18 mouse cellular contexts compared by ENCODE assay signal in the genomic region with DNA sequence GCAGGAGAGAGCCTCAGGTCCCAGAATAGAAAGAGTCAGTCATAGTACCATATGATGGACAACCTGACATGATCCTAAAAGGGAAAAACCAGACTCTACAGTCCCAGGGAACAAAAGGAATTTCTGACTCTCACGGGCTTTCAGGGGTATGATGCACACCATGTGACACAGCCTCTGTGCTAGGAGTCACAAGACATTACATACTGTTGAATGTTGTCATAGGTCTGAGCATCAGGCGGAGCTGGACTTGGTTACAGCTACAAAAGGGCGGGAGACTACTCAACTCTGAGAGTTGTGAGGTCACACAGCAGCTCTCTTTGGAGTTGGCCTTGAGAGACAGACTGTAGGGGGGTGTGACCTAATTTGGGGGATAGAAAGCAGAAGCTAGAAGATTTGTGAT.
"Had no signal": no experiment of that assay in that cellular context is flagged by ENCODE, and none has a peak within 500 bp of the region (broad histone marks: within the 10 kb centered on the region; RNA-seq: fewer than 3 reads in every experiment).

No protein-coding gene starts in this region.

- H3K27ac ChIP-seq: midbrain, embryonic 10.5 days; midbrain, embryonic 12.5 days; neural tube, embryonic 13.5 days; neural tube, embryonic 15.5 days; stomach, embryonic 15.5 days had no signal

- H3K27me3 ChIP-seq: midbrain, embryonic 12.5 days; neural tube, embryonic 13.5 days; neural tube, embryonic 15.5 days; stomach, embryonic 15.5 days had no signal

- H3K36me3 ChIP-seq: midbrain, embryonic 10.5 days; midbrain, embryonic 12.5 days; neural tube, embryonic 13.5 days; neural tube, embryonic 15.5 days; stomach, embryonic 15.5 days had no signal

- H3K4me2 ChIP-seq: lung, embryonic 14.5 days; midbrain, embryonic 12.5 days; neural tube, embryonic 13.5 days; neural tube, embryonic 15.5 days; stomach, embryonic 15.5 days had no signal

- H3K9ac ChIP-seq: lung, embryonic 14.5 days; midbrain, embryonic 12.5 days; neural tube, embryonic 13.5 days; neural tube, embryonic 15.5 days; stomach, embryonic 15.5 days had no signal

- DNase-seq: lung, adult 18-20 months; lung, embryonic 14.5 days; lung, postnatal 10 days; lung, postnatal 4 days; midbrain, embryonic 14.5 days; retina, postnatal 1 day; right cerebral cortex, adult 18-20 months; right cerebral cortex, postnatal 14 days; thymus, adult 18-20 months; thymus, postnatal 14 days; thymus, postnatal 36 days had no signal

- H3K4me1 ChIP-seq: midbrain, embryonic 10.5 days; midbrain, embryonic 12.5 days; neural tube, embryonic 13.5 days; stomach, embryonic 15.5 days had no signal

- H3K4me3 ChIP-seq: midbrain, embryonic 10.5 days; midbrain, embryonic 12.5 days; myocyte; neural tube, embryonic 13.5 days; neural tube, embryonic 15.5 days; stomach, embryonic 15.5 days had no signal

- ATAC-seq: midbrain, embryonic 16.5 days had no signal

- H3K9me3 ChIP-seq: midbrain, embryonic 10.5 days; midbrain, embryonic 12.5 days; neural tube, embryonic 13.5 days; neural tube, embryonic 15.5 days; stomach, embryonic 15.5 days had no signal
